Mouse (Mus musculus) spleen, adult 2 months (tissue): ENCODE results near the gene Zfp410.

Experiments
- CTCF ChIP-seq: fragments of 200-500 bp; IDR thresholded peaks from 2 replicates; pipeline ENCODE4 v1.5.1; 2011; ENCODE audit warnings: mild to moderate bottlenecking, inconsistent platforms; ENCODE audit not compliant: insufficient read depth, insufficient read length, insufficient replicate concordance; ENCODE audit errors: extremely low read depth
- POLR2A ChIP-seq: fragments of 200-500 bp; IDR thresholded peaks from 2 replicates; pipeline ENCODE4 v1.6.1; 2011; ENCODE audit warnings: low read depth, low read length, inconsistent platforms

- TF ChIP-seq POLR2A (no peak), CTCF (no peak)
Observed at GRCm38 (mm10) chr12:84311306-84311705, 5.3 kb upstream of the Zfp410 start.
